Mouse (Mus musculus): ENCODE results near the gene Prkce. TPM values are rescaled to one million over a fixed set of nuclear protein-coding genes. Genes with fewer than 3 reads are reported as not detected.

The Prkce gene
- total RNA-seq, 2 experiments from 2014 or later = 253 to 257 TPM

Other genes with a start within 250 kb of the Prkce start
- 10 to 100 TPM; 23.9 to 24.4 TPM for gene Srbd1, start 22.6 kb upstream of the Prkce start, total RNA-seq (2021)

All from left cerebral cortex, postnatal 4 days (tissue).